Mouse (Mus musculus) olfactory bulb, adult 2 months (tissue): Measurements from ENCODE around the gene Slc17a2.

Source experiments
- CTCF ChIP-seq: fragments of 200-500 bp; IDR thresholded peaks from 2 replicates; pipeline ENCODE4 v1.5.1; 2012; ENCODE audit warnings: low read depth, mild to moderate bottlenecking, low read length, moderate library complexity; ENCODE audit not compliant: insufficient read depth
- POLR2A ChIP-seq: fragments of 200-500 bp; IDR thresholded peaks from 2 replicates; pipeline ENCODE4 v1.6.1; 2012; ENCODE audit warnings: mild to moderate bottlenecking, low read depth, low read length, moderate library complexity; ENCODE audit not compliant: insufficient read depth

DNA sequence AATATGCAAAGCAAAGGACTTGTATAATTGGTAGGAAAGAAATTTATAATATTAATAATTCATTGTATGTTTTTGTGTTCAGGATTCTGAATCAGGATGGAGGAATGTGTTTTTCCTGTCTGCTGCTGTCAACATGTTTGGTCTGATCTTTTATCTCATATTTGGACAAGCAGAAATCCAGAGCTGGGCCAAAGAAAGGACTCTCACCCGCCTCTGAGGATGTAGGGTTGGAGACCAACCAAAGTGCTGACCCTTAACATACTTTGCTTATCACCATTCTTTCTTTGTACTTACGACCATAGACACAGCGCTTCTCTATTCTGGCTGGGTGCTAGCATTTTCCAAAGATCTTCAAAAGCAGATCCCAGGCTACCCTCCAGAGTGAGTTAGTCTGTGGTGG, 15.4 kb downstream of the Slc17a2 start:
- TF ChIP-seq CTCF: no peak
- no peak for TF ChIP-seq POLR2A
